Mouse (Mus musculus) MEL (cell line): ENCODE measurements around the gene Cecr2. TPM values are rescaled to one million over a fixed set of nuclear protein-coding genes. Genes with fewer than 3 reads are reported as not detected.

Experiments used
- DNase-seq: peaks from one replicate; pipeline ENCODE4 v3.0.0; 2011; ENCODE audit warnings: low read depth, low spot score
- H3K27ac ChIP-seq: 2 replicates; pipeline ENCODE4 v1.5.1; 2012; ENCODE audit warnings: low read depth, mild to moderate bottlenecking, control low read depth, low read length, moderate library complexity; ENCODE audit not compliant: control insufficient read depth
- H3K27me3 ChIP-seq, 2 experiments: fragments of 150-350 bp in 1 of 2; sonication (generic) in 1 of 2; 2 replicates each; pipeline ENCODE4 v1.6.1; 2012; ENCODE audit warnings: low read length in 2 of 2, mild to moderate bottlenecking in 2 of 2, improper control_type of control experiment in 1 of 2, moderate library complexity in 1 of 2; ENCODE audit not compliant: insufficient read depth in 2 of 2, control insufficient read depth in 1 of 2
- H3K36me3 ChIP-seq, 2 experiments: 2 replicates each; pipeline ENCODE4 v1.6.1; 2012 to 2014; ENCODE audit warnings: low read length in 2 of 2, improper control_type of control experiment in 1 of 2, inconsistent platforms in 1 of 2, mild to moderate bottlenecking in 1 of 2; ENCODE audit not compliant: insufficient read depth in 2 of 2, control insufficient read depth in 1 of 2
- H3K4me1 ChIP-seq, 2 experiments: fragments of 150-350 bp in 1 of 2; sonication (generic) in 1 of 2; 2 replicates each; pipeline ENCODE4 v1.6.1; 2012; ENCODE audit warnings: low read length in 2 of 2, improper control_type of control experiment in 1 of 2, mild to moderate bottlenecking in 1 of 2; ENCODE audit not compliant: insufficient read depth in 2 of 2, control insufficient read depth in 1 of 2
- H3K4me3 ChIP-seq, 2 experiments: fragments of 150-350 bp in 1 of 2; sonication (generic) in 1 of 2; 2 replicates each; pipeline ENCODE4 v1.5.1; 2012; ENCODE audit warnings: low read depth in 2 of 2, low read length in 2 of 2, mild to moderate bottlenecking in 2 of 2, moderate library complexity in 2 of 2, control low read depth in 1 of 2, improper control_type of control experiment in 1 of 2; ENCODE audit not compliant: control insufficient read depth in 1 of 2, insufficient read depth in 1 of 2
- H3K79me2 ChIP-seq: 2 replicates; pipeline ENCODE4 v1.6.1; 2012; ENCODE audit warnings: mild to moderate bottlenecking, low read length, moderate library complexity; ENCODE audit not compliant: control insufficient read depth, poor library complexity, insufficient read depth
- H3K9ac ChIP-seq: 2 replicates; pipeline ENCODE4 v1.6.1; 2012; ENCODE audit warnings: low read depth, mild to moderate bottlenecking, control low read depth, low read length, moderate library complexity; ENCODE audit not compliant: control insufficient read depth, poor library complexity, severe bottlenecking
- H3K9me3 ChIP-seq: fragments of 150-350 bp; sonication (generic); replicated peaks from 2 replicates; pipeline ENCODE4 v1.6.1; 2012; ENCODE audit warnings: mild to moderate bottlenecking, low read length, improper control_type of control experiment, moderate library complexity; ENCODE audit not compliant: insufficient read depth
- BHLHE40 ChIP-seq: IDR thresholded peaks from 2 replicates; pipeline ENCODE4 v1.6.1; 2012; ENCODE audit warnings: low read depth, mild to moderate bottlenecking, inconsistent platforms, low read length, improper control_type of control experiment, borderline replicate concordance
- CTCF ChIP-seq, 3 experiments: IDR thresholded peaks in 2 of 3; conservative IDR thresholded peaks in 1 of 3; 2 replicates each; pipeline ENCODE4 v1.5.1; 2011 to 2012; ENCODE audit warnings: low read length in 3 of 3, low read depth in 2 of 3, mild to moderate bottlenecking in 2 of 3, improper control_type of control experiment in 1 of 3, inconsistent platforms in 1 of 3, mixed read lengths in 1 of 3, moderate library complexity in 1 of 3; ENCODE audit not compliant: control insufficient read depth in 1 of 3, insufficient read depth in 1 of 3, poor library complexity in 1 of 3, severe bottlenecking in 1 of 3
- ELF1 ChIP-seq: IDR thresholded peaks from 2 replicates; pipeline ENCODE4 v1.6.1; 2014; ENCODE audit warnings: low read depth, mild to moderate bottlenecking, inconsistent platforms, low read length, improper control_type of control experiment, moderate library complexity
- EP300 ChIP-seq, 2 experiments: IDR thresholded peaks; 2 replicates each; pipeline ENCODE4 v1.6.1; 2011; ENCODE audit warnings: improper control_type of control experiment in 2 of 2, low read length in 2 of 2, low read depth in 1 of 2, mild to moderate bottlenecking in 1 of 2
- GATA1 ChIP-seq: IDR thresholded peaks from 2 replicates; pipeline ENCODE4 v1.6.1; 2011; ENCODE audit warnings: low read depth, low read length, improper control_type of control experiment
- HCFC1 ChIP-seq: IDR thresholded peaks from 2 replicates; pipeline ENCODE4 v1.6.1; 2012; ENCODE audit warnings: low read depth, mild to moderate bottlenecking, inconsistent platforms, low read length, improper control_type of control experiment, moderate library complexity
- JUND ChIP-seq: IDR thresholded peaks from 2 replicates; pipeline ENCODE4 v1.6.1; 2011; ENCODE audit warnings: low read depth, mild to moderate bottlenecking, improper control_type of control experiment, low read length
- KAT2A ChIP-seq: conservative IDR thresholded peaks from 2 replicates; pipeline ENCODE4 v1.6.1; 2012; ENCODE audit warnings: low read depth, low read length, improper control_type of control experiment, inconsistent platforms
- MAFK ChIP-seq: IDR thresholded peaks from 2 replicates; pipeline ENCODE4 v1.6.1; 2011; ENCODE audit warnings: low read depth, mild to moderate bottlenecking, low read length, improper control_type of control experiment, borderline replicate concordance
- MAX ChIP-seq: IDR thresholded peaks from 2 replicates; pipeline ENCODE4 v1.6.1; 2011; ENCODE audit warnings: low read length, improper control_type of control experiment
- MAZ ChIP-seq: IDR thresholded peaks from 2 replicates; pipeline ENCODE4 v1.6.1; 2012; ENCODE audit warnings: low read depth, mild to moderate bottlenecking, inconsistent platforms, low read length, improper control_type of control experiment
- MYB ChIP-seq: IDR thresholded peaks from 2 replicates; pipeline ENCODE4 v1.6.1; 2011; ENCODE audit warnings: mild to moderate bottlenecking, low read depth, low read length, improper control_type of control experiment
- MYC ChIP-seq: IDR thresholded peaks from 2 replicates; pipeline ENCODE4 v1.6.1; 2011; ENCODE audit warnings: low read depth, mild to moderate bottlenecking, low read length, improper control_type of control experiment, moderate library complexity
- NRF1 ChIP-seq: IDR thresholded peaks from 2 replicates; pipeline ENCODE4 v1.6.1; 2014; ENCODE audit warnings: low read depth, mild to moderate bottlenecking, inconsistent platforms, low read length, improper control_type of control experiment, moderate library complexity; ENCODE audit not compliant: poor library complexity, insufficient read depth, severe bottlenecking
- POLR2AphosphoS2 ChIP-seq: IDR thresholded peaks from 2 replicates; pipeline ENCODE4 v1.6.1; 2011; ENCODE audit warnings: low read length, improper control_type of control experiment
- POLR2AphosphoS5 ChIP-seq: IDR thresholded peaks from 2 replicates; pipeline ENCODE4 v1.6.1; 2012; ENCODE audit warnings: low read depth, borderline replicate concordance, mild to moderate bottlenecking, inconsistent platforms, low read length, moderate library complexity, mixed read lengths
- RAD21 ChIP-seq: IDR thresholded peaks from 2 replicates; pipeline ENCODE4 v1.6.1; 2011; ENCODE audit warnings: mild to moderate bottlenecking, low read depth, low read length, improper control_type of control experiment
- RCOR1 ChIP-seq: IDR thresholded peaks from 2 replicates; pipeline ENCODE4 v1.6.1; 2012; ENCODE audit warnings: low read depth, mild to moderate bottlenecking, inconsistent platforms, low read length, improper control_type of control experiment
- SIN3A ChIP-seq: IDR thresholded peaks from 2 replicates; pipeline ENCODE4 v1.6.1; 2012; ENCODE audit warnings: low read length, improper control_type of control experiment, inconsistent platforms
- SMC3 ChIP-seq: IDR thresholded peaks from 2 replicates; pipeline ENCODE4 v1.6.1; 2011; ENCODE audit warnings: low read depth, low read length, improper control_type of control experiment
- TAL1 ChIP-seq: IDR thresholded peaks from 2 replicates; pipeline ENCODE4 v1.6.1; 2012; ENCODE audit warnings: mild to moderate bottlenecking, inconsistent platforms, low read length, moderate library complexity, mixed read lengths
- TBP ChIP-seq: IDR thresholded peaks from 2 replicates; pipeline ENCODE4 v1.8.0; 2011; ENCODE audit warnings: low read depth, low read length, improper control_type of control experiment
- TCF12 ChIP-seq: IDR thresholded peaks from 2 replicates; pipeline ENCODE4 v1.6.1; 2014; ENCODE audit warnings: low read depth, mild to moderate bottlenecking, inconsistent platforms, low read length, improper control_type of control experiment, moderate library complexity
- UBTF ChIP-seq: IDR thresholded peaks from 2 replicates; pipeline ENCODE4 v1.6.1; 2012; ENCODE audit warnings: low read depth, mild to moderate bottlenecking, inconsistent platforms, low read length, improper control_type of control experiment, moderate library complexity, borderline replicate concordance; ENCODE audit not compliant: insufficient read depth
- USF1 ChIP-seq: IDR thresholded peaks from 2 replicates; pipeline ENCODE4 v1.6.1; 2014; ENCODE audit warnings: low read depth, mild to moderate bottlenecking, inconsistent platforms, low read length, improper control_type of control experiment, moderate library complexity
- ZC3H11A ChIP-seq: IDR thresholded peaks from 2 replicates; pipeline ENCODE4 v1.6.1; 2012; ENCODE audit warnings: low read depth, mild to moderate bottlenecking, inconsistent platforms, low read length, improper control_type of control experiment
- ZKSCAN1 ChIP-seq: IDR thresholded peaks from 2 replicates; pipeline ENCODE4 v1.6.1; 2012; ENCODE audit warnings: low read depth, mild to moderate bottlenecking, inconsistent platforms, low read length, improper control_type of control experiment, moderate library complexity
- ZMIZ1 ChIP-seq: IDR thresholded peaks from 2 replicates; pipeline ENCODE4 v1.6.1; 2012; ENCODE audit warnings: low read depth, mild to moderate bottlenecking, inconsistent platforms, low read length, improper control_type of control experiment, moderate library complexity
- ZNF384 ChIP-seq: IDR thresholded peaks from 2 replicates; pipeline ENCODE4 v1.6.1; 2012; ENCODE audit warnings: low read depth, mild to moderate bottlenecking, inconsistent platforms, low read length, improper control_type of control experiment
- polyA plus RNA-seq, 2 experiments: library from polyadenylated mRNA; stranded (reverse) in 1 of 2; unstranded in 1 of 2; fragments of >175 nt in 1 of 2; fragments of >200 nt in 1 of 2; gene quantifications; 2 replicates each; pipeline versions ENCODE4 v1.2.1 to v1.2.4; 2012; ENCODE audit warnings: low replicate concordance in 2 of 2, low read depth in 1 of 2; ENCODE audit not compliant: insufficient read length in 2 of 2, insufficient read depth in 1 of 2, missing spikeins in 1 of 2
- total RNA-seq: library from RNA; depleted of rRNA; stranded (reverse); fragments of 300-350 nt; gene quantifications from 2 replicates; pipeline ENCODE4 v1.2.3, GENCODE M21; 2012

The Cecr2 gene
- total and polyA plus RNA-seq, 3 experiments, result 4.0 to 8.7 TPM; not detected in 1

DNA sequence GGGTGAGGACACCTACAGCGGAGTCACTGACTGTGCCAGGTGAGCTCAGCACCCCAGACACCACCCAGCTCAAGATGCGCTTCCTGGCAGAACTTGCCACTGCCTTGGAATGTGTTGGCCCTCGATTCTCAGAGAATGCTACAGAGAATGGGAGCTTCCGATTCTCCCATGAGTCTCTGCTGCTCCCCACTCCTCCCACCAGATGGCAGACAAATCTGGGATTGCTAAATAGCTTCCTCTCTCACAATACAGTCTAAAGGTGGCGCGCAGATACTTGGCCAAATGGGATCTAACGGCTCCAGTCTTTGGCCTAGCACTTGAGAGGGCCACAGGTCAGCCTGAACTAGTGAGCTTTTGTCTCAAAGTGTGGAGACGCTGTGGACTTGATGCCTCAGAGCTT, 126.8 kb downstream of the Cecr2 start:
- 0 out of 2 replicates have a peak overlapping the region, but pooled peaks have one; percentile 1 for H3K27ac ChIP-seq
- peaks cover 15 to 24% of the 10 kb centered on the region in 2 experiments for H3K36me3 ChIP-seq
- no peaks in the 10 kb centered on the region for H3K27me3 ChIP-seq
- no peak overlapping the region for H3K9ac ChIP-seq
- no peak for TF ChIP-seq MYB
- 0 out of 2 replicates have a peak, but pooled peaks have one; percentile 15 for TF ChIP-seq SMC3
- TF ChIP-seq MAX, result no peak
- peak in 2 of 3 experiments; percentile 9 to 28; a peak in 2 of 6 replicates for TF ChIP-seq CTCF (IDR thresholded peaks at IDR 0.05 in 2 of 3, conservative IDR thresholded peaks at IDR 0.05 in 1 of 3; ENCODE audit: control insufficient read depth in 1 of 3, insufficient read depth in 1 of 3, low read depth in 2 of 3, low read length in 3 of 3, poor library complexity in 1 of 3, severe bottlenecking in 1 of 3)
- no peak overlapping the region for H3K4me3 ChIP-seq
- peaks cover 15 to 45% of the 10 kb centered on the region in 2 experiments for H3K4me1 ChIP-seq
- H3K9me3 ChIP-seq, result no peaks in the 10 kb centered on the region
- no peaks in the 10 kb centered on the region for H3K79me2 ChIP-seq
- DNase-seq, result no peak

GRCm38 (mm10) chr6:120795422-120796086, 129.4 kb downstream of the Cecr2 start:
- Histone ChIP-seq H3K4me1 (peaks cover 12 to 38% of the 10 kb centered on the region in 2 experiments), H3K9me3 (no peaks in the 10 kb centered on the region), H3K79me2 (no peaks in the 10 kb centered on the region), H3K27ac (peak overlapping the region; percentile 31; the same call in 1 of the 2 replicates), H3K36me3 (peaks cover 18 to 24% of the 10 kb centered on the region in 2 experiments), H3K27me3 (no peaks in the 10 kb centered on the region), H3K9ac (no peak overlapping the region), H3K4me3 (no peak overlapping the region)
- peak; percentile 79 for DNase-seq
- TF ChIP-seq RCOR1 (peak; percentile 88), TCF12 (peak; percentile 75), ZMIZ1 (no peak), RAD21 (0 out of 2 replicates have a peak, but pooled peaks have one; percentile 1), JUND (no peak), HCFC1 (no peak), MAZ (no peak; the same call in 1 of the 2 replicates), MYB (peak; percentile 51; the same call in 1 of the 2 replicates), SIN3A (peak; percentile 55; the same call in 1 of the 2 replicates), BHLHE40 (no peak), ELF1 (no peak), MYC (peak; percentile 40; the same call in 1 of the 2 replicates), SMC3 (no peak), EP300 (IDR thresholded peaks at IDR 0.05; ENCODE audit: low read depth in 1 of 2, low read length in 2 of 2) (peak; percentile 76 to 88), NRF1 (no peak), UBTF (no peak), POLR2AphosphoS2 (peak; percentile 39; the same call in 1 of the 2 replicates), MAX (no peak), TAL1 (peak; percentile 72), KAT2A (no peak), CTCF (IDR thresholded peaks at IDR 0.05 in 2 of 3, conservative IDR thresholded peaks at IDR 0.05 in 1 of 3; ENCODE audit: control insufficient read depth in 1 of 3, insufficient read depth in 1 of 3, low read depth in 2 of 3, low read length in 3 of 3, poor library complexity in 1 of 3, severe bottlenecking in 1 of 3) (no peak), USF1 (no peak), ZNF384 (no peak), ZC3H11A (peak; percentile 26; the same call in 1 of the 2 replicates), GATA1 (peak; percentile 76), MAFK (no peak; the same call in 1 of the 2 replicates), POLR2AphosphoS5 (no peak), TBP (no peak), ZKSCAN1 (no peak)
